ENCODE assay signal across 7 mouse cellular contexts in the genomic region with DNA sequence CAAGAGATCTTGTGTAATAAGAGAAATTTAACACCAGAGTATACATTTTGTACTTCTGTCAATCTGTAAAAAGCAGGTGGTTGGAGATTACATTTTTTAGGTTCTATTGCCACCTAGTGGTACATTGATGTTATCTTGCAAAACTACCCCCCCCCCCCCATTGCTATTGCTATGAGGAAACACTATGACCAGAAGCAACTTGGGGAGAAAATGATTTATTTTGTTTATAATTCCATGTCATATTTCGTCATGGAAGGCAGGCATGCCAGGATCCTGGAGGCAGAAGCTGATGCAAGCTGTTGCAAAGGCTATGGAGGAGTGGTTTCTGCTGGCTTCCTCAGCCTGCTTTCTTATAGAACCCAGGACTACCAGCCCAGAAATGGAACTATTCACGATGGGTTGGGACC.
DNase-seq lines count a peak whose midpoint lies in the region; ATAC-seq and TF ChIP-seq lines count a peak whose summit lies in the region.

No protein-coding gene starts in this region.

- H3K27ac ChIP-seq in left cerebral cortex, adult 2 months, result no peak overlapping the region
- H3K27ac ChIP-seq in embryonic fibroblast, embryonic 13.5 days (ENCODE audit: insufficient read depth, low read length), result peak overlapping the region; percentile 56

- intact Hi-C loops in left cerebral cortex, adult 2 months (cut with DNase I), result no loop called here
- intact Hi-C loops in left cerebral cortex, postnatal 4 days (cut with DNase I), result no loop called here

- peak; percentile 60 for TF ChIP-seq CTCF in left cerebral cortex, adult 2 months (IDR thresholded peaks at IDR 0.05)
- TF ChIP-seq CTCF in embryonic fibroblast, embryonic 13.5 days (IDR thresholded peaks at IDR 0.05; ENCODE audit: borderline replicate concordance, insufficient read depth, low read length), result no peak

- no peaks in the 10 kb centered on the region for H3K4me1 ChIP-seq in embryonic fibroblast, embryonic 13.5 days (ENCODE audit: control insufficient read depth, insufficient read depth, low read length)

- no peak for TF ChIP-seq POLR2A in embryonic fibroblast, embryonic 13.5 days (IDR thresholded peaks at IDR 0.05; ENCODE audit: low read depth, low read length)

- no peak overlapping the region for H3K4me3 ChIP-seq in left cerebral cortex, adult 2 months
- H3K4me3 ChIP-seq in embryonic fibroblast, embryonic 13.5 days (ENCODE audit: insufficient read depth, low read length), result no peak overlapping the region

- DNase-seq in left cerebral cortex, adult 2 months (ENCODE audit: extremely low spot score in 1 of 2, low spot score in 2 of 2), result no peak
- DNase-seq in left cerebral cortex, postnatal 4 days, result no peak
- peak; percentile 12 for DNase-seq in R1 (ENCODE audit: low read depth, low spot score)
- no peak for DNase-seq in cerebellum, adult 11-12 months
- DNase-seq in thymus, adult 18-20 months, result no peak

- ATAC-seq in megakaryocyte progenitor cell, adult 5-6 weeks (replicated peaks; ENCODE audit: poor library complexity), result peak; percentile 90
